ENCODE assay signal across 21 mouse cellular contexts in the genomic region with DNA sequence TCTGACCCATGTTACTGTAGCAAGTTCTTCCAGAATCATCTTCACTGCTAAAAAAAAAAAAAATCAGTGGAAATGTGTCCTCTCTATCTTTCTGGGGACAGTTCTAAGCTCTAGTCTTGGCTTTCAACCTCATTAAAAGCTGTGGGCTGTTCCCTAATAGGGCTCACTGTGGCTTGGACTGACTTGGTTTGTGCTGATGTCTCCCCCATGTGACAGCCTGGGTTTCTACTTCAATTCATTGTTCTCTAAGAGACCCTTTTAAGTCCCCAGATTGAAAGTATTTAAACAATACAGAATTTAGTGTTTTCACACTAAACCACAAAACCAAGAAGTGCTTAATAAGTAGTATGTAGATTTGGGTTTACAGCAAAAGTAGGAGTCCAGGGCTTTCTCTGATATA. TPM values are rescaled to one million over a fixed set of nuclear protein-coding genes. Genes with fewer than 3 reads are reported as not detected.
DNase-seq lines count a peak whose midpoint lies in the region; ATAC-seq lines count a peak whose summit lies in the region.
"Had no signal": no experiment of that assay in that cellular context is flagged by ENCODE, and none has a peak within 500 bp of the region (broad histone marks: within the 10 kb centered on the region; RNA-seq: fewer than 3 reads in every experiment).

No protein-coding gene starts in this region.

- H3K36me3 ChIP-seq in forebrain, embryonic 14.5 days (ENCODE audit: control insufficient read depth, insufficient read depth, low read length): no peaks in the 10 kb centered on the region
- no peaks in the 10 kb centered on the region for H3K36me3 ChIP-seq in forebrain, embryonic 11.5 days (ENCODE audit: control insufficient read depth, insufficient read depth, low read length)
- no peaks in the 10 kb centered on the region for H3K36me3 ChIP-seq in midbrain, embryonic 13.5 days
- H3K36me3 ChIP-seq in midbrain, embryonic 14.5 days (ENCODE audit: control insufficient read depth, insufficient read depth, low read length): no peaks in the 10 kb centered on the region
- no peaks in the 10 kb centered on the region for H3K36me3 ChIP-seq in forebrain, embryonic 16.5 days (ENCODE audit: control insufficient read depth, insufficient read depth)
- H3K36me3 ChIP-seq: heart, embryonic 12.5 days had no signal

- peak; percentile 56; the same call in 1 of the 2 replicates for ATAC-seq in forebrain, embryonic 14.5 days
- ATAC-seq in forebrain, embryonic 11.5 days (replicated peaks; ENCODE audit: low FRiP score): no peak
- ATAC-seq in midbrain, embryonic 13.5 days: peak; percentile 68
- ATAC-seq in midbrain, embryonic 14.5 days (ENCODE audit: low FRiP score, low TSS enrichment): no peak
- peak; percentile 26; the same call in 1 of the 2 replicates for ATAC-seq in forebrain, embryonic 16.5 days
- ATAC-seq in megakaryocyte, adult 5-6 weeks (ENCODE audit: poor library complexity, severe bottlenecking): no peak
- ATAC-seq: lung, postnatal 0 days had no signal

- H3K27ac ChIP-seq in forebrain, embryonic 14.5 days (ENCODE audit: low read depth, low read length): no peak overlapping the region
- H3K27ac ChIP-seq in forebrain, embryonic 11.5 days (ENCODE audit: low read depth, low read length): no peak overlapping the region
- H3K27ac ChIP-seq in midbrain, embryonic 13.5 days: peak overlapping the region; percentile 36
- H3K27ac ChIP-seq in midbrain, embryonic 14.5 days (replicated peaks; ENCODE audit: low read depth, low read length): no peak overlapping the region; the same call in 1 of the 2 replicates
- H3K27ac ChIP-seq in forebrain, embryonic 16.5 days (ENCODE audit: low read length): no peak overlapping the region
- H3K27ac ChIP-seq: gastrocnemius, adult 2 months had no signal

- H3K9me3 ChIP-seq in forebrain, embryonic 14.5 days (replicated peaks; ENCODE audit: control insufficient read depth, low read length): no peaks in the 10 kb centered on the region
- no peaks in the 10 kb centered on the region for H3K9me3 ChIP-seq in forebrain, embryonic 11.5 days (ENCODE audit: control insufficient read depth, low read length)
- H3K9me3 ChIP-seq in midbrain, embryonic 13.5 days: no peaks in the 10 kb centered on the region
- H3K9me3 ChIP-seq in midbrain, embryonic 14.5 days (ENCODE audit: control insufficient read depth, low read length): no peaks in the 10 kb centered on the region
- H3K9me3 ChIP-seq in forebrain, embryonic 16.5 days (ENCODE audit: control insufficient read depth, low read length): no peaks in the 10 kb centered on the region
- H3K9me3 ChIP-seq: heart, embryonic 12.5 days had no signal

- H3K4me2 ChIP-seq in forebrain, embryonic 14.5 days (ENCODE audit: low read length): no peak overlapping the region
- H3K4me2 ChIP-seq in forebrain, embryonic 11.5 days (ENCODE audit: low read depth, low read length, severe bottlenecking): no peak overlapping the region
- H3K4me2 ChIP-seq in midbrain, embryonic 13.5 days (replicated peaks): no peak overlapping the region
- H3K4me2 ChIP-seq in midbrain, embryonic 14.5 days (ENCODE audit: low read length): no peak overlapping the region
- no peak overlapping the region for H3K4me2 ChIP-seq in forebrain, embryonic 16.5 days (ENCODE audit: low read length)
- H3K4me2 ChIP-seq: heart, embryonic 12.5 days had no signal

- H3K9ac ChIP-seq in forebrain, embryonic 14.5 days (ENCODE audit: low read length): no peak overlapping the region
- no peak overlapping the region for H3K9ac ChIP-seq in forebrain, embryonic 11.5 days (ENCODE audit: low read length)
- no peak overlapping the region for H3K9ac ChIP-seq in midbrain, embryonic 13.5 days (replicated peaks)
- no peak overlapping the region for H3K9ac ChIP-seq in midbrain, embryonic 14.5 days (replicated peaks; ENCODE audit: low read length)
- no peak overlapping the region for H3K9ac ChIP-seq in forebrain, embryonic 16.5 days (replicated peaks; ENCODE audit: low read depth, low read length)
- H3K9ac ChIP-seq: heart, embryonic 12.5 days had no signal

- H3K4me3 ChIP-seq in forebrain, embryonic 14.5 days (ENCODE audit: low read depth, low read length): no peak overlapping the region
- no peak overlapping the region for H3K4me3 ChIP-seq in forebrain, embryonic 11.5 days (ENCODE audit: low read depth, low read length)
- H3K4me3 ChIP-seq in midbrain, embryonic 13.5 days (replicated peaks): no peak overlapping the region
- no peak overlapping the region for H3K4me3 ChIP-seq in midbrain, embryonic 14.5 days (replicated peaks; ENCODE audit: low read depth, low read length)
- no peak overlapping the region for H3K4me3 ChIP-seq in forebrain, embryonic 16.5 days (replicated peaks; ENCODE audit: low read length)
- H3K4me3 ChIP-seq: gastrocnemius, adult 2 months; heart, embryonic 12.5 days had no signal

- no peaks in the 10 kb centered on the region for H3K27me3 ChIP-seq in forebrain, embryonic 14.5 days (replicated peaks; ENCODE audit: control insufficient read depth, insufficient read depth, low read length)
- no peaks in the 10 kb centered on the region for H3K27me3 ChIP-seq in forebrain, embryonic 11.5 days (ENCODE audit: control insufficient read depth, insufficient read depth, low read length)
- H3K27me3 ChIP-seq in midbrain, embryonic 13.5 days: no peaks in the 10 kb centered on the region
- H3K27me3 ChIP-seq in midbrain, embryonic 14.5 days (ENCODE audit: control insufficient read depth, insufficient read depth, low read length): no peaks in the 10 kb centered on the region
- H3K27me3 ChIP-seq in forebrain, embryonic 16.5 days (replicated peaks; ENCODE audit: control insufficient read depth, insufficient read depth, low read length): no peaks in the 10 kb centered on the region
- H3K27me3 ChIP-seq: heart, embryonic 12.5 days had no signal

- no peaks in the 10 kb centered on the region for H3K4me1 ChIP-seq in forebrain, embryonic 14.5 days (ENCODE audit: control insufficient read depth, insufficient read depth, low read length)
- 0 out of 2 replicates have a peak, but pooled peaks cover 4% of the 10 kb centered on the region for H3K4me1 ChIP-seq in forebrain, embryonic 11.5 days (replicated peaks; ENCODE audit: control insufficient read depth, insufficient read depth, low read length)
- peaks cover 13% of the 10 kb centered on the region for H3K4me1 ChIP-seq in midbrain, embryonic 13.5 days (replicated peaks)
- peaks cover 4% of the 10 kb centered on the region; the same call in 1 of the 2 replicates for H3K4me1 ChIP-seq in midbrain, embryonic 14.5 days (ENCODE audit: control insufficient read depth, insufficient read depth, low read length)
- no peaks in the 10 kb centered on the region for H3K4me1 ChIP-seq in forebrain, embryonic 16.5 days (replicated peaks; ENCODE audit: control insufficient read depth, insufficient read depth, low read length)
- H3K4me1 ChIP-seq: heart, embryonic 12.5 days had no signal

- DNase-seq in forebrain, embryonic 14.5 days (ENCODE audit: low spot score): peak; percentile 31
- no peak for DNase-seq in forebrain, embryonic 11.5 days (ENCODE audit: low spot score)
- no peak for DNase-seq in midbrain, embryonic 14.5 days
- DNase-seq in adrenal gland, adult (ENCODE audit: inconsistent age in 2 of 2, low spot score in 1 of 2): no peak
- DNase-seq: adrenal gland, adult 8-10 months; cerebellum, adult 9-11 months; gastrocnemius, adult 2 months; heart, postnatal 14 days; kidney, adult 2 months; kidney, postnatal 10 days; liver; right cerebral cortex, adult 18-20 months; thymus, postnatal 36 days had no signal

RNA-seq across cellular contexts. Expression of a gene that starts 59.4 kb away (rescaled TPM):
- polyA plus RNA-seq in forebrain, embryonic 14.5 days (2014; fragmentation: Nextera tagmentation; extraction: Ambion mirVana): 8.8 and 13.3 TPM in 2 replicates
- polyA plus RNA-seq in forebrain, embryonic 11.5 days (2014; fragmentation: Nextera tagmentation; extraction: Ambion mirVana): 0.69 and 1.2 TPM in 2 replicates
- 8.8 and 10.0 TPM in 2 replicates for polyA plus RNA-seq in midbrain, embryonic 13.5 days (2015; fragmentation: Nextera tagmentation; extraction: Ambion mirVana)
- 15.0 and 15.1 TPM in 2 replicates for polyA plus RNA-seq in midbrain, embryonic 14.5 days (2014; fragmentation: Nextera tagmentation; extraction: Ambion mirVana)
- 15.5 and 19.1 TPM in 2 replicates for polyA plus RNA-seq in forebrain, embryonic 16.5 days (2015; fragmentation: Nextera tagmentation; extraction: Ambion mirVana)
- total RNA-seq in megakaryocyte, adult 5-6 weeks (2015): not detected in 2 replicates
- not detected in 2 replicates for total RNA-seq in megakaryocyte, adult 5-6 weeks (2017)
- total RNA-seq: MEL; monocyte, adult 5-6 weeks had no signal
- polyA plus RNA-seq: heart, embryonic 12.5 days; small intestine, adult 2 months had no signal

Comparison
In these comparisons a context has a peak if more than half of its experiments do, and no peak if none do; other contexts are left out.
1. ATAC-seq: peak in forebrain, embryonic 14.5 days (single experiment), midbrain, embryonic 13.5 days (single experiment) and forebrain, embryonic 16.5 days (single experiment); none in forebrain, embryonic 11.5 days (single experiment), midbrain, embryonic 14.5 days (single experiment) and megakaryocyte, adult 5-6 weeks (single experiment).